Mouse (Mus musculus) CH12.LX (cell line): Measurements from ENCODE around the gene Atp6v1g2. TPM values are rescaled to one million over a fixed set of nuclear protein-coding genes. Genes with fewer than 3 reads are reported as not detected.
A peak's percentile ranks its signal among the peaks of the same experiment; 100 is the strongest.

ENCODE experiments used
- DNase-seq: peaks from one replicate; pipeline ENCODE4 v3.0.0-alpha.2; 2013; ENCODE audit errors: extremely low read depth
- H3K27ac ChIP-seq: 2 replicates; pipeline ENCODE4 v1.5.1; 2012; ENCODE audit warnings: low read depth, mild to moderate bottlenecking, control low read depth, moderate library complexity; ENCODE audit not compliant: insufficient read depth
- H3K27me3 ChIP-seq: replicated peaks from 2 replicates; pipeline ENCODE3; 2012; ENCODE audit warnings: inconsistent platforms
- H3K36me3 ChIP-seq, 2 experiments: replicated peaks in 1 of 2; 2 replicates each; pipeline versions ENCODE3 to v1.6.1; 2012; ENCODE audit warnings: inconsistent platforms in 1 of 2, low read length in 1 of 2, mild to moderate bottlenecking in 1 of 2, mixed read lengths in 1 of 2, moderate library complexity in 1 of 2; ENCODE audit not compliant: control insufficient read depth in 1 of 2, insufficient read depth in 1 of 2
- H3K4me1 ChIP-seq, 2 experiments: 2 replicates each; pipeline ENCODE4 v1.6.1; 2012; ENCODE audit warnings: inconsistent platforms in 1 of 2, moderate library complexity in 1 of 2; ENCODE audit not compliant: insufficient read depth in 2 of 2, control insufficient read depth in 1 of 2
- H3K4me2 ChIP-seq: 2 replicates; pipeline ENCODE4 v1.6.1; 2012; ENCODE audit warnings: low read depth, mild to moderate bottlenecking, control low read depth; ENCODE audit not compliant: poor library complexity, insufficient read depth, severe bottlenecking
- H3K4me3 ChIP-seq, 3 experiments: fragments of 150-350 bp in 1 of 3; sonication (generic) in 1 of 3; replicated peaks in 1 of 3; 2 replicates each; pipeline versions ENCODE3 to v1.5.1; 2011 to 2012; ENCODE audit warnings: low read depth in 2 of 3, low read length in 2 of 3, mild to moderate bottlenecking in 2 of 3, moderate library complexity in 2 of 3, control low read depth in 1 of 3, improper control_type of control experiment in 1 of 3, inconsistent platforms in 1 of 3, mixed read lengths in 1 of 3; ENCODE audit not compliant: poor library complexity in 1 of 3
- H3K79me2 ChIP-seq: replicated peaks from 2 replicates; pipeline ENCODE4 v1.6.1; 2012; ENCODE audit warnings: mild to moderate bottlenecking, moderate library complexity; ENCODE audit not compliant: control insufficient read depth, poor library complexity, insufficient read depth, severe bottlenecking; ENCODE audit errors: extremely low read depth
- H3K9ac ChIP-seq: 2 replicates; pipeline ENCODE4 v1.6.1; 2012; ENCODE audit warnings: low read depth, mild to moderate bottlenecking, control low read depth, moderate library complexity; ENCODE audit not compliant: insufficient read depth
- H3K9me3 ChIP-seq: replicated peaks from 2 replicates; pipeline ENCODE3; 2012; ENCODE audit warnings: low read length, inconsistent platforms, mixed read lengths
- CTCF ChIP-seq, 2 experiments: IDR thresholded peaks in 1 of 2; conservative IDR thresholded peaks in 1 of 2; 2 replicates each; pipeline ENCODE4 v1.5.1; 2011 to 2012; ENCODE audit warnings: low read depth in 2 of 2, low read length in 2 of 2, improper control_type of control experiment in 1 of 2, inconsistent platforms in 1 of 2, mild to moderate bottlenecking in 1 of 2, moderate library complexity in 1 of 2
- ELF1 ChIP-seq: IDR thresholded peaks from 2 replicates; pipeline ENCODE4 v1.6.1; 2014; ENCODE audit warnings: low read depth, mild to moderate bottlenecking, inconsistent platforms, low read length, improper control_type of control experiment
- ETS1 ChIP-seq: conservative IDR thresholded peaks from 2 replicates; pipeline ENCODE4 v1.6.1; 2012; ENCODE audit warnings: low read depth, mild to moderate bottlenecking, inconsistent platforms, low read length, improper control_type of control experiment, moderate library complexity
- GABPA ChIP-seq: IDR thresholded peaks from 2 replicates; pipeline ENCODE4 v1.6.1; 2012; ENCODE audit warnings: low read depth, low read length, improper control_type of control experiment, inconsistent platforms; ENCODE audit not compliant: insufficient replicate concordance
- HCFC1 ChIP-seq: IDR thresholded peaks from 2 replicates; pipeline ENCODE4 v1.6.1; 2012; ENCODE audit warnings: low read depth, mild to moderate bottlenecking, inconsistent platforms, low read length, improper control_type of control experiment
- IRF4 ChIP-seq: IDR thresholded peaks from 2 replicates; pipeline ENCODE4 v1.6.1; 2014; ENCODE audit warnings: low read depth, mild to moderate bottlenecking, inconsistent platforms, low read length, improper control_type of control experiment
- MAZ ChIP-seq: IDR thresholded peaks from 2 replicates; pipeline ENCODE4 v1.6.1; 2012; ENCODE audit warnings: low read depth, mild to moderate bottlenecking, inconsistent platforms, low read length, improper control_type of control experiment, moderate library complexity
- MEF2A ChIP-seq: IDR thresholded peaks from 2 replicates; pipeline ENCODE4 v1.6.1; 2014; ENCODE audit warnings: low read depth, mild to moderate bottlenecking, inconsistent platforms, low read length, improper control_type of control experiment, borderline replicate concordance
- MXI1 ChIP-seq: IDR thresholded peaks from 2 replicates; pipeline ENCODE4 v1.6.1; 2011; ENCODE audit warnings: mild to moderate bottlenecking, low read depth, low read length, improper control_type of control experiment
- MYC ChIP-seq: IDR thresholded peaks from 2 replicates; pipeline ENCODE4 v1.6.1; 2011; ENCODE audit warnings: low read depth, mild to moderate bottlenecking, improper control_type of control experiment, low read length
- POLR2A ChIP-seq: IDR thresholded peaks from 2 replicates; pipeline ENCODE4 v1.6.1; 2011; ENCODE audit warnings: low read depth, mild to moderate bottlenecking, improper control_type of control experiment, low read length
- POLR2AphosphoS2 ChIP-seq: IDR thresholded peaks from 2 replicates; pipeline ENCODE4 v1.6.1; 2011; ENCODE audit warnings: low read depth, low read length, improper control_type of control experiment
- RAD21 ChIP-seq: IDR thresholded peaks from 2 replicates; pipeline ENCODE4 v1.6.1; 2011; ENCODE audit warnings: low read depth, mild to moderate bottlenecking, low read length, improper control_type of control experiment, moderate library complexity
- SIN3A ChIP-seq: IDR thresholded peaks from 2 replicates; pipeline ENCODE4 v1.6.1; 2012; ENCODE audit warnings: low read length, improper control_type of control experiment, inconsistent platforms
- SMC3 ChIP-seq: IDR thresholded peaks from 2 replicates; pipeline ENCODE4 v1.6.1; 2011; ENCODE audit warnings: low read depth, low read length, improper control_type of control experiment
- TBP ChIP-seq: conservative IDR thresholded peaks from 2 replicates; pipeline ENCODE4 v1.6.1; 2011; ENCODE audit warnings: low read depth, low read length, improper control_type of control experiment
- UBTF ChIP-seq: IDR thresholded peaks from 2 replicates; pipeline ENCODE4 v1.6.1; 2012; ENCODE audit warnings: low read depth, mild to moderate bottlenecking, inconsistent platforms, low read length, improper control_type of control experiment, moderate library complexity
- ZKSCAN1 ChIP-seq: IDR thresholded peaks from 2 replicates; pipeline ENCODE4 v1.6.1; 2012; ENCODE audit warnings: low read depth, inconsistent platforms, low read length, improper control_type of control experiment, borderline replicate concordance
- ZMIZ1 ChIP-seq: IDR thresholded peaks from 2 replicates; pipeline ENCODE4 v1.6.1; 2012; ENCODE audit warnings: low read depth, mild to moderate bottlenecking, inconsistent platforms, low read length, improper control_type of control experiment
- ZNF384 ChIP-seq: IDR thresholded peaks from 2 replicates; pipeline ENCODE4 v1.6.1; 2012; ENCODE audit warnings: low read depth, low read length, improper control_type of control experiment, inconsistent platforms
- dilution Hi-C: fragments of 300-500 bp; cut with MboI; formaldehyde crosslinking; loops from 2 replicates; pipeline ENCODE4 v1.14.3; 2020; ENCODE audit warnings: low sequenced_read_pairs; ENCODE audit not compliant: extremely low pct_unique_long_range_greater_than_20kb, extremely low pct_ligation_motif_present
- in situ Hi-C: fragments of 300-500 bp; cut with MboI; formaldehyde crosslinking; loops from 3 replicates; pipeline ENCODE4 v1.14.3; 2019; ENCODE audit warnings: low sequenced_read_pairs, low pct_ligation_motif_present, low pct_unique_long_range_greater_than_20kb, mixed read lengths
- polyA plus RNA-seq: library from polyadenylated mRNA; unstranded; fragments of >175 nt; gene quantifications from 2 replicates; pipeline ENCODE4 v1.2.1, GENCODE M21; 2012; ENCODE audit warnings: low read depth; ENCODE audit not compliant: insufficient read length
- total RNA-seq, 2 experiments: library from RNA; depleted of rRNA; stranded (reverse); fragments of 300-350 nt in 1 of 2; fragments of >200 nt in 1 of 2; gene quantifications; 2 replicates each; pipeline ENCODE4 v1.2.3; 2012 to 2014

Atp6v1g2 gene
- total and polyA plus RNA-seq, 3 experiments, result 0.23 to 1.4 (median 0.76) TPM

- dilution Hi-C loops (no loop called here), in situ Hi-C loops (no loop called here)
- TF ChIP-seq MYC (no peak), SMC3 (peak; percentile 13; the same call in 1 of the 2 replicates)
Measured at GRCm38 (mm10) chr17:35224641-35225040, 8.8 kb upstream of the Atp6v1g2 start.

GRCm38 (mm10) chr17:35225456-35225855 is 8.0 kb upstream of the Atp6v1g2 start:
- TF ChIP-seq POLR2A (no peak), ZNF384 (no peak), IRF4 (no peak), ZMIZ1 (no peak), ZKSCAN1 (no peak), MXI1 (no peak), UBTF (no peak), MYC (no peak), POLR2AphosphoS2 (no peak), ETS1 (no peak), MEF2A (no peak), CTCF (conservative IDR thresholded peaks at IDR 0.05 in 1 of 2, IDR thresholded peaks at IDR 0.05 in 1 of 2; ENCODE audit: low read depth in 2 of 2, low read length in 2 of 2) (no peak), GABPA (no peak), SIN3A (no peak), TBP (no peak), HCFC1 (no peak), MAZ (no peak), ELF1 (no peak), RAD21 (no peak)
- Histone ChIP-seq H3K27me3 (no peaks in the 10 kb centered on the region), H3K4me1 (peaks cover 15 to 75% of the 10 kb centered on the region in 2 experiments), H3K9ac (no peak overlapping the region), H3K4me3 (no peak overlapping the region), H3K36me3 (peaks cover 50 to 78% of the 10 kb centered on the region in 2 experiments), H3K79me2 (peaks cover 3% of the 10 kb centered on the region), H3K9me3 (no peaks in the 10 kb centered on the region), H3K27ac (no peak overlapping the region), H3K4me2 (no peak overlapping the region)
- dilution Hi-C loops, result no loop called here
- DNase-seq, result no peak
- in situ Hi-C loops, result no loop called here

More at GRCm38 (mm10) chr17:35224641-35225040, 8.8 kb upstream of the Atp6v1g2 start:
- Histone ChIP-seq H3K4me2 (no peak overlapping the region), H3K27ac (no peak overlapping the region), H3K4me1 (peaks cover 21 to 76% of the 10 kb centered on the region in 2 experiments), H3K27me3 (no peaks in the 10 kb centered on the region), H3K9me3 (no peaks in the 10 kb centered on the region), H3K4me3 (no peak overlapping the region), H3K36me3 (peaks cover 48 to 76% of the 10 kb centered on the region in 2 experiments), H3K9ac (no peak overlapping the region), H3K79me2 (no peaks in the 10 kb centered on the region; the same call in none of the 2 replicates)
- DNase-seq, result no peak
